ENCODE assay signal across 19 mouse cellular contexts in the genomic region with DNA sequence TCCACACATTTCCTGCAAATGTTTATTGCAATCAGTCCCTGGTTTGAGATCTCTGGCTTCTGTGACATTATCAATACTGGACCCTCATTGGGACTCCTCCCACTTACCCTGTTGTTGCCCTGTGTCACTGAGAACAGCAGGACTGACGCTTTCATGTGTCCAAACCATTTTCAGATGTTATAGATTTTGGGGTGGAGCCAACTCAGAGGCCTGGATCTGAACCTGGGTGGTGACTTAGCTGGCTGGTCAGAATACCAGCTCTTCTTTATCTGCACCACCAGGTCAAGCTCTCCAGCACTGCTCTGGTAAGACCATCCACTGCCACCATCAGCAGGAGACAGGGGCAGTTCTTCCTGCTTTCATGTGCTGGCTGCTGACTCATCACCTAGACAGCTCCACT.
DNase-seq lines count a peak whose midpoint lies in the region; ATAC-seq and TF ChIP-seq lines count a peak whose summit lies in the region.
"Had no signal": no experiment of that assay in that cellular context is flagged by ENCODE, and none has a peak within 500 bp of the region (broad histone marks: within the 10 kb centered on the region; RNA-seq: fewer than 3 reads in every experiment).

No protein-coding gene starts in this region.

- TF ChIP-seq EP300 in liver, postnatal 0 days (IDR thresholded peaks at IDR 0.05; ENCODE audit: low read depth): no peak
- no peak for TF ChIP-seq EP300 in stomach, postnatal 0 days (optimal IDR thresholded peaks at IDR 0.05)

- WGBS in liver, postnatal 0 days (ENCODE audit: insufficient replicate concordance): 62% methylated on average over 1 of the region's 1 CpGs
- WGBS in stomach, postnatal 0 days: 86% methylated on average over 1 of the region's 1 CpGs

- no peak overlapping the region for H3K4me3 ChIP-seq in liver, postnatal 0 days (ENCODE audit: low read depth, low read length)
- no peak overlapping the region for H3K4me3 ChIP-seq in stomach, postnatal 0 days (ENCODE audit: low read depth, low read length)
- H3K4me3 ChIP-seq: embryonic facial prominence, embryonic 12.5 days; forebrain, embryonic 15.5 days; heart, adult 2 months; heart, embryonic 15.5 days; hindbrain, embryonic 13.5 days had no signal

- no peak for TF ChIP-seq CTCF in liver, postnatal 0 days (IDR thresholded peaks at IDR 0.05; ENCODE audit: low read depth)
- TF ChIP-seq CTCF in stomach, postnatal 0 days (IDR thresholded peaks at IDR 0.05; ENCODE audit: low read depth): no peak

- peaks cover 6% of the 10 kb centered on the region for H3K4me1 ChIP-seq in liver, postnatal 0 days (ENCODE audit: insufficient read depth)
- no peaks in the 10 kb centered on the region for H3K4me1 ChIP-seq in stomach, postnatal 0 days (replicated peaks; ENCODE audit: control insufficient read depth, insufficient read depth)
- H3K4me1 ChIP-seq: embryonic facial prominence, embryonic 12.5 days; forebrain, embryonic 15.5 days; heart, embryonic 15.5 days; hindbrain, embryonic 13.5 days had no signal

- H3K27me3 ChIP-seq in liver, postnatal 0 days (ENCODE audit: insufficient read depth, low read length): no peaks in the 10 kb centered on the region
- no peaks in the 10 kb centered on the region for H3K27me3 ChIP-seq in stomach, postnatal 0 days (ENCODE audit: control insufficient read depth, insufficient read depth, low read length)
- H3K27me3 ChIP-seq: embryonic facial prominence, embryonic 12.5 days; forebrain, embryonic 15.5 days; heart, embryonic 15.5 days; hindbrain, embryonic 13.5 days had no signal

- ATAC-seq in liver, postnatal 0 days: peak; percentile 92
- 0 out of 2 replicates have a peak, but pooled peaks have one; percentile 35 for ATAC-seq in stomach, postnatal 0 days (ENCODE audit: low FRiP score, low TSS enrichment)
- ATAC-seq: forebrain, embryonic 15.5 days had no signal

- H3K36me3 ChIP-seq in liver, postnatal 0 days (replicated peaks; ENCODE audit: insufficient read depth, low read length): no peaks in the 10 kb centered on the region
- H3K36me3 ChIP-seq in stomach, postnatal 0 days (ENCODE audit: control insufficient read depth, insufficient read depth, low read length): no peaks in the 10 kb centered on the region
- H3K36me3 ChIP-seq: embryonic facial prominence, embryonic 12.5 days; forebrain, embryonic 15.5 days; heart, embryonic 15.5 days; hindbrain, embryonic 13.5 days had no signal

- peak; percentile 2 for DNase-seq in layer of hippocampus, adult 9-11 months
- no peak for DNase-seq in layer of hippocampus, postnatal 14 days (ENCODE audit: low spot score in 2 of 2)
- peak; percentile 42 for DNase-seq in 416B (ENCODE audit: low read depth)
- DNase-seq in liver, postnatal 0 days: peak; percentile 37
- no peak for DNase-seq in stomach, postnatal 0 days (ENCODE audit: low spot score)
- DNase-seq in lung, postnatal 14 days: no peak
- DNase-seq in urinary bladder, postnatal 36 days (ENCODE audit: low spot score in 2 of 2): no peak
- DNase-seq: adrenal gland, postnatal 10 days; cerebellum, adult 11-12 months; cerebellum, adult 9-10 months; cerebellum, postnatal 25 days; gastrocnemius, postnatal 10 days; heart, adult 2 months; heart, postnatal 14 days had no signal

- no peak overlapping the region for H3K9ac ChIP-seq in liver, postnatal 0 days (replicated peaks)
- no peak overlapping the region for H3K9ac ChIP-seq in stomach, postnatal 0 days (ENCODE audit: low read length)
- H3K9ac ChIP-seq: embryonic facial prominence, embryonic 12.5 days; forebrain, embryonic 15.5 days; heart, embryonic 15.5 days; hindbrain, embryonic 13.5 days had no signal

- peak overlapping the region; percentile 91 for H3K27ac ChIP-seq in liver, postnatal 0 days (ENCODE audit: low read depth)
- H3K27ac ChIP-seq in stomach, postnatal 0 days (replicated peaks): no peak overlapping the region
- H3K27ac ChIP-seq: embryonic facial prominence, embryonic 12.5 days; forebrain, embryonic 15.5 days; heart, adult 2 months; heart, embryonic 15.5 days; hindbrain, embryonic 13.5 days had no signal

- H3K4me2 ChIP-seq in liver, postnatal 0 days (ENCODE audit: low read depth, low read length): peak overlapping the region; percentile 41
- no peak overlapping the region for H3K4me2 ChIP-seq in stomach, postnatal 0 days (replicated peaks; ENCODE audit: low read depth)
- H3K4me2 ChIP-seq: embryonic facial prominence, embryonic 12.5 days; forebrain, embryonic 15.5 days; heart, embryonic 11.5 days; heart, embryonic 15.5 days; hindbrain, embryonic 13.5 days had no signal

- H3K9me3 ChIP-seq in liver, postnatal 0 days (ENCODE audit: low read length): no peaks in the 10 kb centered on the region
- H3K9me3 ChIP-seq in stomach, postnatal 0 days (ENCODE audit: control insufficient read depth, low read length): no peaks in the 10 kb centered on the region
- H3K9me3 ChIP-seq: embryonic facial prominence, embryonic 12.5 days; forebrain, embryonic 15.5 days; heart, embryonic 15.5 days; hindbrain, embryonic 13.5 days had no signal

Comparison
In these comparisons a context has a peak if more than half of its experiments do, and no peak if none do; other contexts are left out.
1. DNase-seq: peak in layer of hippocampus, adult 9-11 months (single experiment), 416B (single experiment) and liver, postnatal 0 days (single experiment); none in layer of hippocampus, postnatal 14 days (0 of 2), stomach, postnatal 0 days (single experiment), lung, postnatal 14 days (single experiment) and urinary bladder, postnatal 36 days (0 of 2).